Mouse (Mus musculus): ENCODE results near the gene Macf1. TPM values are rescaled to one million over a fixed set of nuclear protein-coding genes. Genes with fewer than 3 reads are reported as not detected.
"Not testable (repeated sequence)": the region's sequence is repeated elsewhere in the genome, so short reads cannot be mapped to it uniquely, and the experiment has no call there.

The Macf1 gene
- total RNA-seq, 1 experiment from 2014 or later, result 290 TPM

- no peak for ATAC-seq (replicated peaks in 1 of 2; ENCODE audit: insufficient read depth in 1 of 2, low FRiP score in 2 of 2, low TSS enrichment in 1 of 2, low read depth in 1 of 2, poor library complexity in 2 of 2, severe bottlenecking in 2 of 2)
These were observed 35.0 kb downstream of the Macf1 start for GRCm38 (mm10) chr4:123649131-123649530.

GRCm38 (mm10) chr4:123647668-123648067 is 36.5 kb downstream of the Macf1 start:
- no peak for ATAC-seq (replicated peaks in 1 of 2; ENCODE audit: insufficient read depth in 1 of 2, low FRiP score in 2 of 2, low TSS enrichment in 1 of 2, low read depth in 1 of 2, poor library complexity in 2 of 2, severe bottlenecking in 2 of 2)

DNA sequence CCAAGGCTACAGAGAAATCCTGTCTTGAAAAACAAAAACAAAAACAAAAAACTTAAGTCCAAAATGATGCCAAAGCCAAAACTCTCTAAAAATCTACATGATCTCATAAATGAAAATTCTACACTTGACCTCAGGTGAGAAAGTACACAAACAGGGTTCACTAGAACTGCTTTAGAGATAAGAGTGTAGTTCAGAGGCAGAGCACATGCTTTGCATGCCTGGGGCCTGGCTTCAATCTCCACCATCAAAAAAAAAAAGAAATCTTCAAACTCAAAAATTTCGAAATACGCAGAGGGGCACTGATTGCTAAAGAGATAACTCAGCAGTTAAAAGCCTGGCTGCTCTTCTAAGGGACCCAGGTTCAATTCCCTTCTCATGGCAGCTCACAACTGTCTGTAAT is 37.1 kb downstream of the Macf1 start:
- ATAC-seq (replicated peaks in 1 of 2; ENCODE audit: insufficient read depth in 1 of 2, low FRiP score in 2 of 2, low TSS enrichment in 1 of 2, low read depth in 1 of 2, poor library complexity in 2 of 2, severe bottlenecking in 2 of 2), result no peak

DNA sequence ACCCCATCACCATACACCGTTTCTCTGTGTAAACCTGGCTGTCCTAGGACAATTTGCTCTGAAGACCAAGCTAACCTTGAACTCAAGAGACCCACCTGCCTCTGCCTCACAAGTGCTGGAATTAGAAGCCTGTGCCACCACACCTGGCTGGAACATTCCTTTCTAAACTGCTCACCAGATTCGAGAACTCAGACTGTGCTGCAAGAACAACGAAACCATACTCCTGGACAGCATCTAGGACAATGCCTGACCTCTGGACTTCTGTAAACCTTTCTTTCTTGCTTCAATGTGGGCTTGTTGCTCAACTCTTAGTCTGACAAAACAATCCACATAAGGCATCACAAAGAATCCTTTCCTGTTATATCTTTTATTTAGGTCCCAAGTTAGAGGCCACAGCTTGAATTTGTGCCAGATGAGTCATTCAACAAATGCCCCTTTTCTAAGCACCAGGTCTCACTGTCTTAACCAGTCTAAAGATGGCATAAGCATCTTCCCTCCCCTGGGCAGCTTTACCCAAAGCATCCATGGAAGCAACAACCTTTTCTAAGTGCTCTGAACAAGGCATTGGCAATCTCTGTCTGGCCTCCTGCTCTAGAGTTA is 38.8 kb downstream of the Macf1 start:
- no peak for ATAC-seq (replicated peaks in 1 of 2; ENCODE audit: insufficient read depth in 1 of 2, low FRiP score in 2 of 2, low TSS enrichment in 1 of 2, low read depth in 1 of 2, poor library complexity in 2 of 2, severe bottlenecking in 2 of 2)

GRCm38 (mm10) chr4:123643561-123643960 is 40.6 kb downstream of the Macf1 start:
- no peak for ATAC-seq (replicated peaks in 1 of 2; ENCODE audit: insufficient read depth in 1 of 2, low FRiP score in 2 of 2, low TSS enrichment in 1 of 2, low read depth in 1 of 2, poor library complexity in 2 of 2, severe bottlenecking in 2 of 2)

DNA sequence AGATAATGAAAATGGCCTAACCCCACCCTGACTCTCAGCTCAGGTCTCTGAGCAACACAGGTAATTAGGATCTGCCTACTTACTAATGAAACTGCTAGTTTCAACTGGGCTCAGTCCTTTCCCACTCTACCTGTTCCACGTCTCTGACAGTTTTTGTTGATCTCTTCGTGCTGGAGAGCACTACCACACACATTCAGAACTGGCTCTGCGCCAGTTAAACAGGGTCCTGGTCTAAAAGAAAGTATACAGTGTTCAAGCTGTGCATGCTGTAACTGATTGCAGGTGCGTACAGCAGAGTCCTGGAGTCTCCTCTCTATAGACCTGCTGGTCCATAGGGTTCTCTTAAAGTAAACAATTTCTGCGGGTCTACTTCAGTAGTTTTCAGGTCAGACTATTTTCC is 41.3 kb downstream of the Macf1 start:
- ATAC-seq (replicated peaks in 1 of 2; ENCODE audit: insufficient read depth in 1 of 2, low FRiP score in 2 of 2, low TSS enrichment in 1 of 2, low read depth in 1 of 2, poor library complexity in 2 of 2, severe bottlenecking in 2 of 2), result no peak

DNA sequence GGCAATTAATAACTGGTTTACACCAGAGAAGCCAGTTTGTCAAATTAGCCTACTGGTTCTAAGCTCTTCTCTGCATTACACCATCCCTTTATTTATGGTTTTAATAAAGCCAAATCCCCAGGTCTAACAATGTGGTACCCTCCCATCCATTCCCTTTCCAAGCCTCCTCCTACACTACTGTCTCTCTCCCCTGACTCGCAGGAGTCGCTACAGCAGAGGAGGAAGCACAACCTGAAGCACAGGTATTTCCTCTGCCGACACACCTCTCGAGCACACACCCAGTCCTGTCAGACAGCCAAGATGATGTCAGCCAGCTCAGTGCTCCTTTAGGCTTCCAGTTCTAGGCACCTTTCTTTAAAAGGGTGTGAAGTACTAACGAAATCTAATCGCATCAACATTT is 47.0 kb downstream of the Macf1 start:
- no peak for ATAC-seq (replicated peaks in 1 of 2; ENCODE audit: insufficient read depth in 1 of 2, low FRiP score in 2 of 2, low TSS enrichment in 1 of 2, low read depth in 1 of 2, poor library complexity in 2 of 2, severe bottlenecking in 2 of 2)

DNA sequence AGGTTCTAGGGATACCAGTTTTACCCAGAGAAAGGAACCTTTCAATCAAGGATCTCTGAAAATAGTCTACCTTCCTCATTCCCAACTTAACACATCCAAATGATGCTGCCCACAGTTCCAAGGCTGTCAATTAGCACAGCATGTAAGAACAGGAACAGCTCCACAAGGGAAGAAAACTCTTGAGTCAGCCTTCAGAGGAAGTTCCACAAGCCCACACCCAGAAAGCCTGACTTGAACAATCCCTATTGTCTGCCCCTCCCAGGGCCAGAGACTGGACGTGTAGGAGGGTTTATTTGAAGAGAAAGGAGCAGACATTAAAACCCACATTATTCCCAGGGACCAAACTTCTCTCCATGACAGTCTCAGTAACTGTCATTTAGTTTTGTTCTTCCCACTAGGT is 48.7 kb downstream of the Macf1 start:
- ATAC-seq (replicated peaks in 1 of 2; ENCODE audit: insufficient read depth in 1 of 2, low FRiP score in 2 of 2, low TSS enrichment in 1 of 2, low read depth in 1 of 2, poor library complexity in 2 of 2, severe bottlenecking in 2 of 2), result no peak

DNA sequence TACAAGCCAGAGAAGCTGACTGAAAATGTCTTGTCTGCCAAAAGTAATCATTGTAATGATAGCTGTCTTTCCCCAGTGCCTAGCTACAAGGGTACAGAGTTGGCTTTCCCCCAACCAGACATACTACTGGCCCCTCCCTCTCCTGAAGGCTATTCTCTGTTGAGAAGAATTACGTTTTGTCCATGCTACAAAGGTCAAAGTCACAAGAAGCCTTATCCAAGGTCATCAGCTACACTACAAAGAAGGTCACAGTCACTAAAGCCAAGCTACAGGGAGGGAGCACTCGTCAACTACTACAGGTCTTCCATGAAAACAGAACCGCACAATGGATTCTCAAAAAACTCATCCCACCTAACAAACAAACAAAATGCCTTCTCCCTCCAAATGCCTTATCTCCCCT is 49.7 kb downstream of the Macf1 start:
- ATAC-seq (replicated peaks in 1 of 2; ENCODE audit: insufficient read depth in 1 of 2, low FRiP score in 2 of 2, low TSS enrichment in 1 of 2, low read depth in 1 of 2, poor library complexity in 2 of 2, severe bottlenecking in 2 of 2), result no peak

GRCm38 (mm10) chr4:123633874-123634273 is 50.3 kb downstream of the Macf1 start:
- no peak for ATAC-seq (replicated peaks in 1 of 2; ENCODE audit: insufficient read depth in 1 of 2, low FRiP score in 2 of 2, low TSS enrichment in 1 of 2, low read depth in 1 of 2, poor library complexity in 2 of 2, severe bottlenecking in 2 of 2)

- ATAC-seq (replicated peaks in 1 of 2; ENCODE audit: insufficient read depth in 1 of 2, low FRiP score in 2 of 2, low TSS enrichment in 1 of 2, low read depth in 1 of 2, poor library complexity in 2 of 2, severe bottlenecking in 2 of 2), result peak; percentile 68 to 76
These were observed 50.8 kb downstream of the Macf1 start for GRCm38 (mm10) chr4:123633370-123633769.

GRCm38 (mm10) chr4:123632116-123632515 is 52.0 kb downstream of the Macf1 start:
- not testable (repeated sequence) for ATAC-seq (replicated peaks in 1 of 2; ENCODE audit: insufficient read depth in 1 of 2, low FRiP score in 2 of 2, low TSS enrichment in 1 of 2, low read depth in 1 of 2, poor library complexity in 2 of 2, severe bottlenecking in 2 of 2)

DNA sequence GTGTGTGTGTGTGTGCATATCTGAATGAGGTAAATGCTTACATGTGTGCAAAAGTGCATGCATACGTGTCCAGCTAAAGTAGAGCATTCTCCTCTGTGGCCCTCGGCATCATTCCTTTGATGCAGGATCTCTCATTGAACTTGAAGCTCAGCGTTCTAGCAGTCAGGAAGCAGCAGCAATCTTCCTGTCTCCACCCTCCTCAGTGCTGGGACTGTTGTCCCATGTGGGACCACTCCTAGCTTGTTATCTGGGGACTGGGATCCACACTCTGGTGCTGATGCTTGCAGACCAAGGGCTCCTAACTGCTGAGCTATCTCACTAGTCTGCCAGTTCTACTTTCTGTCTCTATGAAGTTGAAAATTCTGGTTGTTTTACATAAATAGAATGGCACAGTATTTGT is 52.5 kb downstream of the Macf1 start:
- no peak for ATAC-seq (replicated peaks in 1 of 2; ENCODE audit: insufficient read depth in 1 of 2, low FRiP score in 2 of 2, low TSS enrichment in 1 of 2, low read depth in 1 of 2, poor library complexity in 2 of 2, severe bottlenecking in 2 of 2)

GRCm38 (mm10) chr4:123627683-123628082 is 56.5 kb downstream of the Macf1 start:
- no peak for ATAC-seq (replicated peaks in 1 of 2; ENCODE audit: insufficient read depth in 1 of 2, low FRiP score in 2 of 2, low TSS enrichment in 1 of 2, low read depth in 1 of 2, poor library complexity in 2 of 2, severe bottlenecking in 2 of 2)

DNA sequence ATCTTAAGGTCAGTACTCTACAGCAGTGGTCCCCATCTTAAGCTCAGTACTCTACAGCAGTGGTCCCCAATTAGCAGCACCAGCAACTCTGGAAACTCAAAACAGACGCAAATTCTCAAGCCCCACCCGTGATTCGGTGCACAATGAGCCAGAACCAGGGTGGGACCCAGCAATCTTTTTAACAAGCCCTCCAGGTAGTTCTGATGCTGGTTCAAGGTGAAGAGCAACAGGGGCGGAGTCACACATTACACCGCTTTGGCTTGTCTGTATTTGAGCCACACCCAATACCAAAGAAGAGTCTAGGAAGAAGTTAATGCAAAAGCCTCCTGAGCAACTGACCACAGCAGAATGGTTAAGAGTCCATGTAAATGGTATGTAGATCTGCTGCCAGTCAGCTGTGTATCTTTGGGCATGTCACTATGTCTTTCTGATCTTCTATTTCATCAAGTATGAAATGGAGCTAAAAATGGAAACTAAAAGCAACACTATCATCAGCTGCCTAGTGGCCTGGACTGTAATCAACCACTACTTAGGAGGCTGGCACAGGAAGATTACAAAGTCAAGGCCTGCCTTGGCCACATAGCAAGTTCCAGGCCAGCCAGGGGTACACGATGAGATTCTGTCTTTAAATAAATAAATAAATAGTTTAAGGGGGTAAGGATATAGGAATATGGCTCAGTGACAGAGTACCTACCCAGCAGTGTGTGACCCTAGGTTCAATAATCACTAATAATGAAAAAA is 58.7 kb downstream of the Macf1 start:
- no peak for ATAC-seq (replicated peaks in 1 of 2; ENCODE audit: insufficient read depth in 1 of 2, low FRiP score in 2 of 2, low TSS enrichment in 1 of 2, low read depth in 1 of 2, poor library complexity in 2 of 2, severe bottlenecking in 2 of 2)

- no peak for ATAC-seq (replicated peaks in 1 of 2; ENCODE audit: insufficient read depth in 1 of 2, low FRiP score in 2 of 2, low TSS enrichment in 1 of 2, low read depth in 1 of 2, poor library complexity in 2 of 2, severe bottlenecking in 2 of 2)
These were observed 59.7 kb downstream of the Macf1 start for GRCm38 (mm10) chr4:123624438-123624837.

- no peak for ATAC-seq (replicated peaks in 1 of 2; ENCODE audit: insufficient read depth in 1 of 2, low FRiP score in 2 of 2, low TSS enrichment in 1 of 2, low read depth in 1 of 2, poor library complexity in 2 of 2, severe bottlenecking in 2 of 2)
These were observed 60.4 kb downstream of the Macf1 start for GRCm38 (mm10) chr4:123623742-123624151.

DNA sequence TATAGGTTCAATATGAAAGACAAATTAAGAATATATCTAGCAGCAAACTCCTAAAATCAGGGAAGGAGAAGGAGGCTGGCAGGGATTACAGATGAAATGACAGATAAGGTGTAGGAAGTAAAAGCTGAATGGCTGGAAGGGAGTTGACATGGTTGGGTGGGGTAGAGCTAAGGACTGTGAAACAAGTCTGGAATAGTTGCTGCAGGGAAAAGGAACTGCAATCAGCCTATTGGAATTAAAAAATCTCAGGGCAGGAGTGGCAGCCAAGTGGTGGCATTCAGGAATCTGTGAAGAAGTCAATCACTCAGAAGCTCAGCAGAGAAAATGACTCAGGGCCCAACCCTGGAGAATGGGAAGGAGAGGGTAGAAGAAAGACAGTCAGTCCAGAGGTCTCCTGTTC is 62.4 kb downstream of the Macf1 start:
- no peak for ATAC-seq (replicated peaks in 1 of 2; ENCODE audit: insufficient read depth in 1 of 2, low FRiP score in 2 of 2, low TSS enrichment in 1 of 2, low read depth in 1 of 2, poor library complexity in 2 of 2, severe bottlenecking in 2 of 2)

Measured in hematopoietic stem cell, adult 5-6 weeks (primary cell).